32 mouse cellular contexts compared by ENCODE assay signal in the genomic region with DNA sequence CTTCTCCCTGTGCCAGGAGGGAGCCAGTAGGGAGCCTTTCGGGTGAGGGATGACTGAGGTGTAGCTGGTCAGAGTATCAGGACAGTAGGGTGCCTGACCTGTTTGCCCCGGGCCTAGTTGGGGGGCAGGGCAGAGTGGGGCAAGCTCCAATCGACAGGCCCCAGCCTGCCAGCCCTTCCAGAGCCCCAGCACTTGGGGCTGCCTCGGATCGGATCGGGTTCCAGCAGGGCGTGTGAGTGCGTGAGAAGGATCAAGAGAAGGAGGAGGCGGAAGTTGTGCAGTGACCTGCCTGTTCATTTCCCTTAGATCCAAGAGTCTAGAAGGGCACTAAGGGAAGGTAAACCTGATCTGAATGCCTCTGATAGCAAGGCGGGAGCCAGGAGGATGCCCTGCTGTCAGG. TPM values are rescaled to one million over a fixed set of nuclear protein-coding genes. Genes with fewer than 3 reads are reported as not detected.
A peak's percentile ranks its signal among the peaks of the same experiment; 100 is the strongest.
DNase-seq lines count a peak whose midpoint lies in the region; ATAC-seq and TF ChIP-seq lines count a peak whose summit lies in the region.
"Had no signal": no experiment of that assay in that cellular context is flagged by ENCODE, and none has a peak within 500 bp of the region (broad histone marks: within the 10 kb centered on the region; RNA-seq: fewer than 3 reads in every experiment).

No protein-coding gene starts in this region.

- no peak for DNase-seq in kidney, postnatal 25 days
- peak; percentile 20 for DNase-seq in embryonic facial prominence, embryonic 11.5 days (ENCODE audit: low spot score)
- DNase-seq in left cerebral cortex, postnatal 14 days (ENCODE audit: low spot score in 2 of 2) = no peak
- no peak for DNase-seq in cerebellum, postnatal 36 days
- no peak for DNase-seq in kidney, adult 11 months
- DNase-seq: adrenal gland, adult 2 months; adrenal gland, postnatal 36 days; B cell, adult 2 months; cerebellum, adult 18-20 months; cerebellum, postnatal 10 days; gastrocnemius, postnatal 10 days; kidney, adult 2 months; kidney, postnatal 10 days; layer of hippocampus, adult 9-11 months; lung, embryonic 14.5 days; lung, postnatal 14 days; midbrain, embryonic 14.5 days; right cerebral cortex, postnatal 25 days; spleen, adult 18-20 months had no signal

- 28% methylated on average over 10 of the region's 10 CpGs for whole genome bisulfite sequencing in kidney, embryonic 14.5 days
- WGBS in embryonic facial prominence, embryonic 11.5 days = 33% methylated on average over 10 of the region's 10 CpGs

- no peak overlapping the region for H3K9ac ChIP-seq in kidney, embryonic 14.5 days (ENCODE audit: low read depth, low read length)
- no peak overlapping the region for H3K9ac ChIP-seq in ES-Bruce4 (ENCODE audit: low read depth, poor library complexity, severe bottlenecking)
- H3K9ac ChIP-seq in embryonic facial prominence, embryonic 11.5 days (replicated peaks; ENCODE audit: low read length) = no peak overlapping the region
- H3K9ac ChIP-seq: embryonic facial prominence, embryonic 13.5 days; forebrain, embryonic 12.5 days; heart, embryonic 12.5 days; limb, embryonic 13.5 days; liver, embryonic 14.5 days; lung, embryonic 14.5 days had no signal

- TF ChIP-seq CTCF in E14TG2a.4 (conservative IDR thresholded peaks at IDR 0.05; ENCODE audit: low read length) (no peak), ES-Bruce4 (IDR thresholded peaks at IDR 0.05; ENCODE audit: low read depth, low read length) (no peak)

- H3K27ac ChIP-seq in kidney, embryonic 14.5 days (ENCODE audit: low read depth, low read length) = no peak overlapping the region
- H3K27ac ChIP-seq in ES-Bruce4 (ENCODE audit: insufficient read depth, low read length) = no peak overlapping the region
- H3K27ac ChIP-seq in embryonic facial prominence, embryonic 11.5 days (replicated peaks; ENCODE audit: low read depth, low read length) = no peak overlapping the region
- H3K27ac ChIP-seq: embryonic facial prominence, embryonic 13.5 days; forebrain, embryonic 12.5 days; limb, embryonic 13.5 days; liver, embryonic 14.5 days had no signal

- no peaks in the 10 kb centered on the region for H3K27me3 ChIP-seq in kidney, embryonic 14.5 days (ENCODE audit: control insufficient read depth, insufficient read depth, low read length)
- H3K27me3 ChIP-seq in E14TG2a.4 (ENCODE audit: insufficient read depth, low read length) = no peaks in the 10 kb centered on the region
- H3K27me3 ChIP-seq in ES-Bruce4 (ENCODE audit: control insufficient read depth, insufficient read depth, low read length, poor library complexity, severe bottlenecking) = no peaks in the 10 kb centered on the region
- H3K27me3 ChIP-seq in embryonic facial prominence, embryonic 11.5 days (ENCODE audit: control insufficient read depth, insufficient read depth, low read length) = no peaks in the 10 kb centered on the region
- H3K27me3 ChIP-seq: embryonic facial prominence, embryonic 13.5 days; forebrain, embryonic 12.5 days; heart, embryonic 12.5 days; limb, embryonic 13.5 days had no signal

- no peak overlapping the region for H3K4me2 ChIP-seq in kidney, embryonic 14.5 days (replicated peaks; ENCODE audit: low read depth, low read length)
- H3K4me2 ChIP-seq in embryonic facial prominence, embryonic 11.5 days (ENCODE audit: low read depth, low read length) = no peak overlapping the region
- H3K4me2 ChIP-seq: embryonic facial prominence, embryonic 13.5 days; forebrain, embryonic 12.5 days; heart, embryonic 12.5 days; limb, embryonic 13.5 days; lung, embryonic 14.5 days had no signal

- H3K9me3 ChIP-seq in kidney, embryonic 14.5 days (ENCODE audit: control insufficient read depth, low read length) = no peaks in the 10 kb centered on the region
- H3K9me3 ChIP-seq in E14TG2a.4 (ENCODE audit: low read length) = no peaks in the 10 kb centered on the region
- no peaks in the 10 kb centered on the region for H3K9me3 ChIP-seq in ES-Bruce4 (replicated peaks; ENCODE audit: control insufficient read depth, insufficient read depth, low read length, poor library complexity, severe bottlenecking)
- no peaks in the 10 kb centered on the region for H3K9me3 ChIP-seq in embryonic facial prominence, embryonic 11.5 days (replicated peaks; ENCODE audit: control insufficient read depth, low read length)
- H3K9me3 ChIP-seq: embryonic facial prominence, embryonic 13.5 days; forebrain, embryonic 12.5 days; heart, embryonic 12.5 days; limb, embryonic 13.5 days had no signal

- intact Hi-C loops in left cerebral cortex, postnatal 14 days (cut with DNase I) = no loop called here

- H3K4me3 ChIP-seq in kidney, embryonic 14.5 days (ENCODE audit: low read length) = no peak overlapping the region
- peak overlapping the region; percentile 54 for H3K4me3 ChIP-seq in E14TG2a.4 (replicated peaks; ENCODE audit: low read length)
- H3K4me3 ChIP-seq in ES-Bruce4 (ENCODE audit: low read depth, low read length) = 0 out of 2 replicates have a peak overlapping the region, but pooled peaks have one; percentile 4
- H3K4me3 ChIP-seq in embryonic facial prominence, embryonic 11.5 days (ENCODE audit: low read depth, low read length) = no peak overlapping the region
- H3K4me3 ChIP-seq: embryonic facial prominence, embryonic 13.5 days; erythroblast, embryonic 14.5 days; forebrain, embryonic 12.5 days; heart, embryonic 12.5 days; limb, embryonic 13.5 days had no signal

- TF ChIP-seq EP300 in ES-Bruce4 (IDR thresholded peaks at IDR 0.05; ENCODE audit: insufficient read depth, low read depth, low read length) = no peak

- H3K36me3 ChIP-seq in kidney, embryonic 14.5 days (ENCODE audit: control insufficient read depth, insufficient read depth, low read length) = no peaks in the 10 kb centered on the region
- H3K36me3 ChIP-seq in E14TG2a.4 (ENCODE audit: insufficient read depth, low read length) = no peaks in the 10 kb centered on the region
- no peaks in the 10 kb centered on the region for H3K36me3 ChIP-seq in ES-Bruce4 (ENCODE audit: control insufficient read depth, insufficient read depth, low read length, poor library complexity, severe bottlenecking)
- no peaks in the 10 kb centered on the region for H3K36me3 ChIP-seq in embryonic facial prominence, embryonic 11.5 days (replicated peaks; ENCODE audit: control insufficient read depth, insufficient read depth, low read depth, low read length)
- H3K36me3 ChIP-seq: embryonic facial prominence, embryonic 13.5 days; forebrain, embryonic 12.5 days; heart, embryonic 12.5 days; limb, embryonic 13.5 days had no signal

- 0 out of 2 replicates have a peak, but pooled peaks have one; percentile 12 for ATAC-seq in kidney, embryonic 14.5 days (ENCODE audit: low FRiP score, low TSS enrichment)
- ATAC-seq in embryonic facial prominence, embryonic 11.5 days (replicated peaks; ENCODE audit: insufficient number of reproducible peaks, low FRiP score, low TSS enrichment, low read depth) = no peak
- ATAC-seq: activated CD4-positive, CD25-positive, alpha-beta regulatory T cell, adult 4 months; hindbrain, embryonic 16.5 days had no signal

- no peak for TF ChIP-seq POLR2A in ES-Bruce4 (IDR thresholded peaks at IDR 0.05; ENCODE audit: insufficient read depth, low read length)

- peaks cover 9% of the 10 kb centered on the region; the same call in 1 of the 2 replicates for H3K4me1 ChIP-seq in kidney, embryonic 14.5 days (ENCODE audit: control insufficient read depth, insufficient read depth, low read length)
- H3K4me1 ChIP-seq in E14TG2a.4 (replicated peaks; ENCODE audit: low read depth, low read length) = peaks cover 34% of the 10 kb centered on the region
- no peaks in the 10 kb centered on the region for H3K4me1 ChIP-seq in ES-Bruce4 (ENCODE audit: control insufficient read depth, insufficient read depth, low read length)
- no peaks in the 10 kb centered on the region; the same call in 1 of the 2 replicates for H3K4me1 ChIP-seq in embryonic facial prominence, embryonic 11.5 days (ENCODE audit: control insufficient read depth, insufficient read depth, low read length)
- H3K4me1 ChIP-seq: forebrain, embryonic 12.5 days had no signal

RNA-seq across cellular contexts. Expression of a gene that starts 43.4 kb away (rescaled TPM):
- 2.7 and 3.0 TPM in 2 replicates for polyA plus RNA-seq in kidney, embryonic 14.5 days (2014; fragmentation: Nextera tagmentation; extraction: Ambion mirVana)
- polyA plus RNA-seq in ES-Bruce4 (2011; ENCODE audit: insufficient read depth, insufficient read length, low read depth, missing spikeins) = 5.0 and 6.1 TPM in 2 replicates
- 2.0 and 2.6 TPM in 2 replicates for polyA plus RNA-seq in embryonic facial prominence, embryonic 11.5 days (2014; fragmentation: Nextera tagmentation; extraction: Ambion mirVana)
- total RNA-seq in left cerebral cortex, postnatal 14 days (2021) = 1 to 10 TPM; 1.8 to 2.3 TPM
- total RNA-seq: granulocyte monocyte progenitor cell, adult 5-6 weeks; neutrophil, adult 5-6 weeks had no signal
- polyA plus RNA-seq: activated CD4-positive, CD25-positive, alpha-beta regulatory T cell, adult 4 months had no signal

RNA-seq across cellular contexts. Expression of a gene that starts 58.2 kb away (rescaled TPM):
- 29.0 and 40.1 TPM in 2 replicates for polyA plus RNA-seq in kidney, embryonic 14.5 days (2014; fragmentation: Nextera tagmentation; extraction: Ambion mirVana)
- polyA plus RNA-seq in ES-Bruce4 (2011; ENCODE audit: insufficient read depth, insufficient read length, low read depth, missing spikeins) = 24.7 and 25.1 TPM in 2 replicates
- polyA plus RNA-seq in embryonic facial prominence, embryonic 11.5 days (2014; fragmentation: Nextera tagmentation; extraction: Ambion mirVana) = 41.0 and 43.6 TPM in 2 replicates
- 100 to 1,000 TPM; 124 to 125 TPM for total RNA-seq in left cerebral cortex, postnatal 14 days (2021)

Comparison
In these comparisons a context has a peak if more than half of its experiments do, and no peak if none do; other contexts are left out.
1. H3K4me3 ChIP-seq: peak in E14TG2a.4 (single experiment) and ES-Bruce4 (single experiment); none in kidney, embryonic 14.5 days (single experiment) and embryonic facial prominence, embryonic 11.5 days (single experiment).